Mouse (Mus musculus): ENCODE data around the gene Lefty2. TPM values are rescaled to one million over a fixed set of nuclear protein-coding genes. Genes with fewer than 3 reads are reported as not detected.

The Lefty2 gene
- 0.07 TPM in 1 of 2 replicates, not detected in the other for polyA plus RNA-seq (2012; rRNA removed)

DNA sequence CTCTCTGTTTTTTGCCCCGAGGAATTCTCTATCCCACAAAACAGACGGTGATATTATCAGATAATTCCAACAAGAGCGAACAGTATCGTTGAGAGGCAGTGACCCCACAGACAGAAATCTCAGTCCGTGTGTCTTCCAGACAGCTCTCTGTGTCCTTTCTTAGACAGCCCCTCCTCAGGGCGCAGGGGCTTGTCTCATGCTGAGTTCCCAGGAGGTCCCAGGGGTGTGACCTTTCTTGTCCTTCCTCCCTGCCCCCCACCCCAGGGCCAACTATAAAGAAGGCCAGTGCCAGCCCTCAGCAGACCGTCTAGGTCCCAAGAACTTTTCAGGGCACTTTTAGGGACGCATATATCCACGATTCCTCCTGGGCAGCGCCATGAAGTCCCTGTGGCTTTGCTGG lies at the start of gene Lefty2:
TSS of gene Lefty2 (plus strand) at position 301 of the 400 bp plus-strand sequence.
- Histone ChIP-seq H3K4me1 (ENCODE audit: control insufficient read depth, insufficient read depth, low read length) (peaks cover 2% of the 10 kb centered on the region; the same call in 1 of the 2 replicates), H3K4me3 (replicated peaks; ENCODE audit: extremely low read depth, low read depth, low read length) (no peak within 1 kb of the TSS)
- 60% methylated on average over 10 of the region's 10 CpGs for WGBS
- TF ChIP-seq CTCF (IDR thresholded peaks at IDR 0.05; ENCODE audit: insufficient read depth, low read length) = no peak
- TF ChIP-seq POLR2A (IDR thresholded peaks at IDR 0.05; ENCODE audit: borderline replicate concordance, extremely low read depth, low read depth, low read length) = no peak
- DNase-seq = no peak

DNA sequence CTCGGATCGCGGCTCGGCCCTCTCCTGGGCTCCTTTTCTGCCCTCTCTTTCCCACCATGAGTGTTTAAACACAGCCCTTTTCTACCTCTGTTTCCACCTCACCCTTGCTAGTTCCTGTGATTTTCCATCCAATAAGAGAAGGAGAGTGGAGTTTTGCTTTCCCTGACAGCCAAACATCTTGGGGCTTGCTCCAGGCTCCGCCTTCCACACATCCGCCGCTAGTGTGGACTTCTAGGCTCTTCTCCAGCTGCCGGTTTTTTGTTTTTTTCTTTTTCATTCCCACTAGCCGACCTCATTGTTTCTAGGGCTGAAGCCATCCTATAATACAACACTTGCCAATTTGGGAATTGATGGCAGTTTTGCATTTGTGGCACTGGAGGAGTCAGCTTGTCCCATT lies 44.8 kb upstream of the Lefty2 start:
- peak overlapping the region; percentile 43 for H3K4me3 ChIP-seq (replicated peaks; ENCODE audit: extremely low read depth, low read depth, low read length)
- peak; percentile 64 for DNase-seq
- peaks cover 10% of the 10 kb centered on the region for H3K4me1 ChIP-seq (ENCODE audit: control insufficient read depth, insufficient read depth, low read length)
- 0% methylated on average over 9 of the region's 9 CpGs for WGBS
- TF ChIP-seq CTCF (IDR thresholded peaks at IDR 0.05; ENCODE audit: insufficient read depth, low read length) = no peak
- TF ChIP-seq POLR2A (IDR thresholded peaks at IDR 0.05; ENCODE audit: borderline replicate concordance, extremely low read depth, low read depth, low read length) = 0 out of 2 replicates have a peak, but pooled peaks have one; percentile 27

- TF ChIP-seq CTCF (IDR thresholded peaks at IDR 0.05; ENCODE audit: insufficient read depth, low read length) = no peak
- peak; percentile 78; the same call in 1 of the 2 replicates for TF ChIP-seq POLR2A (IDR thresholded peaks at IDR 0.05; ENCODE audit: borderline replicate concordance, extremely low read depth, low read depth, low read length)
- Histone ChIP-seq H3K4me3 (replicated peaks; ENCODE audit: extremely low read depth, low read depth, low read length) (peak overlapping the region; percentile 43), H3K4me1 (ENCODE audit: control insufficient read depth, insufficient read depth, low read length) (peaks cover 10% of the 10 kb centered on the region)
- WGBS = 2% methylated on average over 11 of the region's 11 CpGs
- DNase-seq = peak; percentile 75
These were observed 44.2 kb upstream of the Lefty2 start for GRCm38 (mm10) chr1:180848511-180849241.

- no peak for DNase-seq
- WGBS = 40% methylated on average over 11 of the region's 11 CpGs
- peaks cover 10% of the 10 kb centered on the region for H3K4me1 ChIP-seq (ENCODE audit: control insufficient read depth, insufficient read depth, low read length)
- TF ChIP-seq CTCF (IDR thresholded peaks at IDR 0.05; ENCODE audit: insufficient read depth, low read length) (no peak), POLR2A (IDR thresholded peaks at IDR 0.05; ENCODE audit: borderline replicate concordance, extremely low read depth, low read depth, low read length) (no peak)
- peak overlapping the region; percentile 61 for H3K4me3 ChIP-seq (replicated peaks; ENCODE audit: extremely low read depth, low read depth, low read length)
These were observed 43.1 kb upstream of the Lefty2 start for GRCm38 (mm10) chr1:180849701-180850301.

DNA sequence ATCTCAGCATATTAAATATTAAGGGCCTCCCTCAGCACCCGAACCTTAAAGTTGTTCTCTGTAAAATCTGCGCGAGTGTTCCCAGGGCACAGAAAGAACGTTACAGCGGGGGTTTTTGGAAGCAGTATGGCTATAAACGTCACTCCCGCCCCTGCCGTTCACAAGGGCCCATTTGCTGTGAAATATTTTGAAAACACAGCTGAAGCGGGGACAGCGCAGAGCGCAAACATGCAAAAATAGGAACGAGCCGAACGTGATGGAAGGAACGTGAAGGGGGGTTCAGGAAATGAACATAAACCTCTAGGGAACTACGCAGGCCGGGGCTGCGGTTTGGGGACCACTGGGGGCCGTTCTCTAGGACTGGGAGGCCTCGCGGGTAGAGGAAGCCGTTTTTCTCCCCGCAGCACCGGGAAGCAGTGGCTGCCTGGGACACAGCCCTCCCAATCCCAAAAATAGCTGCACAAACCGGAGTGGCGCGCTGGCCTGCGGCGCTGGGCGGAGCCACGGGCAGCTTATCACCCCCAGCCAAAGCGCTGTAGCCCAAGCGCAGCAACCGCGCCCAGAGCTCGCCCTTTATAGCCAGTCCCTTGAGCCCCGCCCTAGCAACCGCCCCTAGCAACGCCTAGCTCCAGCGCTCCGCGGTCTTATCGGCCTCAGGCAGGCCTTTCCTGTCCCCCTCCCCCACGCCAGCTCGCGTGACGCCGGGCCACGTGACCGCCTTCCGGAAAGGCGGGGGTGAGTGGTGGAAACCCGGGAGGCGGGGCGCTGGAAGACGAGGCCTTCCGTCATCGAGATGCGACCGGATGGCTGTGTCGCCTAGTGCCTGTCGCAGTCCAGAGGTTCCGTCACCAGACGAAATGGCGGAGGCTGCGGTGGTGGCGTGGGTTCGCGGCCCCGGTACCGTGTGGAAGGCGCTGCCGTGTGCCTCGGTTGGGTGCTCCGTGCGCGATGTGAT lies 42.3 kb upstream of the Lefty2 start, which contains the start of gene Sde2:
TSS of gene Sde2 (plus strand) at position 812 of the 955 bp plus-strand sequence.
- DNase-seq = peak; percentile 100
- TF ChIP-seq POLR2A (IDR thresholded peaks at IDR 0.05; ENCODE audit: borderline replicate concordance, extremely low read depth, low read depth, low read length) (peak; percentile 99), CTCF (IDR thresholded peaks at IDR 0.05; ENCODE audit: insufficient read depth, low read length) (no peak)
- H3K4me1 ChIP-seq (ENCODE audit: control insufficient read depth, insufficient read depth, low read length) = peaks cover 10% of the 10 kb centered on the region
- H3K4me3 ChIP-seq (replicated peaks; ENCODE audit: extremely low read depth, low read depth, low read length) = peak within 1 kb of the TSS; percentile 94
- under 1% methylated on average over 77 of the region's 77 CpGs for WGBS

DNA sequence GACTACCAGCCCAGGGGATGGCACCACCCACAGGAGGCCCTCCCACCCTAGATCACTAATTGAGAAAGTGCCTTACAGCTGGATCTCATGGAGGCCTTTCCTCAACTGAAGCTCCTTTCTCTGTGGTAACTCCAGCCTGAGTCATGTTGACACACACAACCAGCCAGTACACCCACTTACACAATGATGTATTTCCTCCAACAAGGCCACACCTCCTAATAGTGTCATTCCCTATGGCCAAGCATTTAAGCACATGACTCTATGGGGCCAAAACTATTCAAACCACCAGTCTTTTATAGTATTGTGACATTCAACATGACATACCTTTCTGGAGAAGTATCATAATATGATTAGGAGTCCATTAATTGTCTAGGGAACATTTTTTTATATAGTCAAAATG lies 34.1 kb upstream of the Lefty2 start:
- no peak for DNase-seq
- H3K4me3 ChIP-seq (replicated peaks; ENCODE audit: extremely low read depth, low read depth, low read length) = no peak overlapping the region
- no peaks in the 10 kb centered on the region for H3K4me1 ChIP-seq (ENCODE audit: control insufficient read depth, insufficient read depth, low read length)
- TF ChIP-seq CTCF (IDR thresholded peaks at IDR 0.05; ENCODE audit: insufficient read depth, low read length) (no peak), POLR2A (IDR thresholded peaks at IDR 0.05; ENCODE audit: borderline replicate concordance, extremely low read depth, low read depth, low read length) (no peak)

DNA sequence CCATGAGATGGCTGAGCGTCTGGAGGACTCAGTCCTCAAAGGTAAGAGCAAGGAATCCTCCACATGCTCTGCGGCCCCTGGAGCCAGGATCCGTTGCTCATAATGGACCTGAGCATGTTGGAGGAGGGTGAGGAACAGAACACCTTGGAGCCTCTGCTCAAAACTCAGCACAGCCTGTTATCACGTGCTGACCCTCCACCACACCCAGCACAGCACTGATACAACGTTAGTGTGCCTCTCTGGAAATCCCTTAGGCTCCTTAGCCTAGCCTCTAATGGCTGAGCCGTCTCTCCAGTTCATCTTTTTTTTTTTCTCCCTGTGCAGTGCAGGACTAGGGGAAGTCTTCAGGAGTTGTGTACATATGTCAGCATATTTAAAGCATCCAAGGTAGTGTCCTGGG lies 32.9 kb upstream of the Lefty2 start:
- H3K4me1 ChIP-seq (ENCODE audit: control insufficient read depth, insufficient read depth, low read length) = no peaks in the 10 kb centered on the region
- WGBS = 80% methylated on average over 6 of the region's 6 CpGs
- TF ChIP-seq POLR2A (IDR thresholded peaks at IDR 0.05; ENCODE audit: borderline replicate concordance, extremely low read depth, low read depth, low read length) (no peak), CTCF (IDR thresholded peaks at IDR 0.05; ENCODE audit: insufficient read depth, low read length) (no peak)
- no peak overlapping the region for H3K4me3 ChIP-seq (replicated peaks; ENCODE audit: extremely low read depth, low read depth, low read length)
- no peak for DNase-seq

DNA sequence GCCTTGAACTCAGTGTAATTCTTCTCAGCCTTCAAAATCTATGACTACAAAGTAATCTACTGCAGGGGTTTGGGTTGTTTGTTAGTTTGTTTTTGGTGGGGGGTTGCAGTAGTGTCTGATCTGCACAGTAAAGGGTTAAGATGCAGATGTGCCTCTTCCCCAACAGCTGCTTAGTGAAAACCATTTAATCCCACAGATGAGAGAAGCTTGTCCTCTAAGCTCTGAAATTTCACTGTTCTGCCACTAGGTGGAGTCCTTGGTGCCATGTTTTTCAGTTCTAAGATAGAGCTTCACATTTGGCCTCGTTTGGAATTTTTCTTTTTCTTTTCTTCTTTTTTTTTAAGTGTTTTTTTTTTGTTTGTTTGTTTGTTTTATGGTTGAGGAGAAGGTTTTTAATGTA lies 29.3 kb upstream of the Lefty2 start:
- H3K4me1 ChIP-seq (ENCODE audit: control insufficient read depth, insufficient read depth, low read length) = no peaks in the 10 kb centered on the region
- WGBS = 0% methylated on average over 1 of the region's 1 CpGs
- no peak for DNase-seq
- H3K4me3 ChIP-seq (replicated peaks; ENCODE audit: extremely low read depth, low read depth, low read length) = no peak overlapping the region
- no peak for TF ChIP-seq POLR2A (IDR thresholded peaks at IDR 0.05; ENCODE audit: borderline replicate concordance, extremely low read depth, low read depth, low read length)
- peak; percentile 57; the same call in 1 of the 2 replicates for TF ChIP-seq CTCF (IDR thresholded peaks at IDR 0.05; ENCODE audit: insufficient read depth, low read length)

- 67% methylated on average over 7 of the region's 7 CpGs for whole genome bisulfite sequencing
- TF ChIP-seq POLR2A (IDR thresholded peaks at IDR 0.05; ENCODE audit: borderline replicate concordance, extremely low read depth, low read depth, low read length) (no peak), CTCF (IDR thresholded peaks at IDR 0.05; ENCODE audit: insufficient read depth, low read length) (no peak)
- Histone ChIP-seq H3K4me1 (ENCODE audit: control insufficient read depth, insufficient read depth, low read length) (no peaks in the 10 kb centered on the region), H3K4me3 (replicated peaks; ENCODE audit: extremely low read depth, low read depth, low read length) (no peak overlapping the region)
- DNase-seq = no peak
These were observed 26.9 kb upstream of the Lefty2 start for GRCm38 (mm10) chr1:180866001-180866400.

Measured in lung, adult 2 months (tissue).